Mouse (Mus musculus): ENCODE data around the gene Fdxr.

The Fdxr gene

GRCm38 (mm10) chr11:115267061-115267883, 9.6 kb downstream of the Fdxr start, which contains the start of gene Grin2c:
TSS of gene Grin2c (minus strand) at chr11:115267243.
- DNase-seq (ENCODE audit: low read depth, low spot score), result no peak
- H3K27me3 ChIP-seq (ENCODE audit: control insufficient read depth, insufficient read depth, low read length, poor library complexity, severe bottlenecking), result 0 out of 2 replicates have a peak, but pooled peaks cover 2% of the 10 kb centered on the region
- H3K36me3 ChIP-seq (ENCODE audit: control insufficient read depth, insufficient read depth, low read length, poor library complexity, severe bottlenecking), result peaks cover 9% of the 10 kb centered on the region

GRCm38 (mm10) chr11:115266400-115266778, 10.5 kb downstream of the Fdxr start:
- 0 out of 2 replicates have a peak, but pooled peaks cover 2% of the 10 kb centered on the region for H3K27me3 ChIP-seq (ENCODE audit: control insufficient read depth, insufficient read depth, low read length, poor library complexity, severe bottlenecking)
- peaks cover 8% of the 10 kb centered on the region for H3K36me3 ChIP-seq (ENCODE audit: control insufficient read depth, insufficient read depth, low read length, poor library complexity, severe bottlenecking)
- DNase-seq (ENCODE audit: low read depth, low spot score), result no peak

- DNase-seq (ENCODE audit: low read depth, low spot score), result no peak
- Histone ChIP-seq H3K27me3 (ENCODE audit: control insufficient read depth, insufficient read depth, low read length, poor library complexity, severe bottlenecking) (0 out of 2 replicates have a peak, but pooled peaks cover 2% of the 10 kb centered on the region), H3K36me3 (ENCODE audit: control insufficient read depth, insufficient read depth, low read length, poor library complexity, severe bottlenecking) (peaks cover 7% of the 10 kb centered on the region; the same call in 1 of the 2 replicates)
Observed at GRCm38 (mm10) chr11:115265771-115266399, 11.0 kb downstream of the Fdxr start.

GRCm38 (mm10) chr11:115264862-115265668, 11.8 kb downstream of the Fdxr start:
- DNase-seq (ENCODE audit: low read depth, low spot score), result peak; percentile 54
- Histone ChIP-seq H3K27me3 (ENCODE audit: control insufficient read depth, insufficient read depth, low read length, poor library complexity, severe bottlenecking) (0 out of 2 replicates have a peak, but pooled peaks cover 2% of the 10 kb centered on the region), H3K36me3 (ENCODE audit: control insufficient read depth, insufficient read depth, low read length, poor library complexity, severe bottlenecking) (peaks cover 7% of the 10 kb centered on the region; the same call in 1 of the 2 replicates)

- Histone ChIP-seq H3K36me3 (ENCODE audit: control insufficient read depth, insufficient read depth, low read length, poor library complexity, severe bottlenecking) (peaks cover 6% of the 10 kb centered on the region; the same call in 1 of the 2 replicates), H3K27me3 (ENCODE audit: control insufficient read depth, insufficient read depth, low read length, poor library complexity, severe bottlenecking) (0 out of 2 replicates have a peak, but pooled peaks cover 2% of the 10 kb centered on the region)
- DNase-seq (ENCODE audit: low read depth, low spot score), result no peak
Observed at GRCm38 (mm10) chr11:115264136-115264861, 12.6 kb downstream of the Fdxr start.

GRCm38 (mm10) chr11:115262954-115263353, 13.9 kb downstream of the Fdxr start:
- no peaks in the 10 kb centered on the region for H3K36me3 ChIP-seq (ENCODE audit: control insufficient read depth, insufficient read depth, low read length, poor library complexity, severe bottlenecking)
- peaks cover 2% of the 10 kb centered on the region; the same call in 1 of the 2 replicates for H3K27me3 ChIP-seq (ENCODE audit: control insufficient read depth, insufficient read depth, low read length, poor library complexity, severe bottlenecking)
- DNase-seq (ENCODE audit: low read depth, low spot score), result no peak

- DNase-seq (ENCODE audit: low read depth, low spot score), result no peak
- no peaks in the 10 kb centered on the region; the same call in 1 of the 2 replicates for H3K27me3 ChIP-seq (ENCODE audit: control insufficient read depth, insufficient read depth, low read length, poor library complexity, severe bottlenecking)
- no peaks in the 10 kb centered on the region for H3K36me3 ChIP-seq (ENCODE audit: control insufficient read depth, insufficient read depth, low read length, poor library complexity, severe bottlenecking)
Observed at GRCm38 (mm10) chr11:115259134-115259533, 17.7 kb downstream of the Fdxr start.

GRCm38 (mm10) chr11:115257775-115258510, 18.9 kb downstream of the Fdxr start:
- no peaks in the 10 kb centered on the region; the same call in 1 of the 2 replicates for H3K27me3 ChIP-seq (ENCODE audit: control insufficient read depth, insufficient read depth, low read length, poor library complexity, severe bottlenecking)
- H3K36me3 ChIP-seq (ENCODE audit: control insufficient read depth, insufficient read depth, low read length, poor library complexity, severe bottlenecking), result no peaks in the 10 kb centered on the region
- no peak for DNase-seq (ENCODE audit: low read depth, low spot score)

GRCm38 (mm10) chr11:115251258-115251657, 25.6 kb downstream of the Fdxr start:
- Histone ChIP-seq H3K36me3 (ENCODE audit: control insufficient read depth, insufficient read depth, low read length, poor library complexity, severe bottlenecking) (no peaks in the 10 kb centered on the region), H3K27me3 (ENCODE audit: control insufficient read depth, insufficient read depth, low read length, poor library complexity, severe bottlenecking) (no peaks in the 10 kb centered on the region)
- DNase-seq (ENCODE audit: low read depth, low spot score), result no peak

- H3K36me3 ChIP-seq (ENCODE audit: control insufficient read depth, insufficient read depth, low read length, poor library complexity, severe bottlenecking), result no peaks in the 10 kb centered on the region
- no peak for DNase-seq (ENCODE audit: low read depth, low spot score)
- H3K27me3 ChIP-seq (ENCODE audit: control insufficient read depth, insufficient read depth, low read length, poor library complexity, severe bottlenecking), result no peaks in the 10 kb centered on the region
Observed at GRCm38 (mm10) chr11:115250405-115251090, 26.3 kb downstream of the Fdxr start.

GRCm38 (mm10) chr11:115249721-115250404, 27.0 kb downstream of the Fdxr start:
- H3K27me3 ChIP-seq (ENCODE audit: control insufficient read depth, insufficient read depth, low read length, poor library complexity, severe bottlenecking), result no peaks in the 10 kb centered on the region
- H3K36me3 ChIP-seq (ENCODE audit: control insufficient read depth, insufficient read depth, low read length, poor library complexity, severe bottlenecking), result no peaks in the 10 kb centered on the region
- no peak for DNase-seq (ENCODE audit: low read depth, low spot score)

- no peak for DNase-seq (ENCODE audit: low read depth, low spot score)
- Histone ChIP-seq H3K36me3 (ENCODE audit: control insufficient read depth, insufficient read depth, low read length, poor library complexity, severe bottlenecking) (no peaks in the 10 kb centered on the region), H3K27me3 (ENCODE audit: control insufficient read depth, insufficient read depth, low read length, poor library complexity, severe bottlenecking) (no peaks in the 10 kb centered on the region)
Observed at GRCm38 (mm10) chr11:115247945-115248344, 28.9 kb downstream of the Fdxr start.

GRCm38 (mm10) chr11:115247240-115247639, 29.6 kb downstream of the Fdxr start:
- DNase-seq (ENCODE audit: low read depth, low spot score), result no peak
- H3K27me3 ChIP-seq (ENCODE audit: control insufficient read depth, insufficient read depth, low read length, poor library complexity, severe bottlenecking), result no peaks in the 10 kb centered on the region
- H3K36me3 ChIP-seq (ENCODE audit: control insufficient read depth, insufficient read depth, low read length, poor library complexity, severe bottlenecking), result no peaks in the 10 kb centered on the region

Measured in splenic B cell, adult 2 months (primary cell).